Mouse (Mus musculus) neural tube, embryonic 12.5 days (tissue): ENCODE measurements around the gene Trex1. TPM values are rescaled to one million over a fixed set of nuclear protein-coding genes. Genes with fewer than 3 reads are reported as not detected.

ENCODE experiments used
- ATAC-seq: fragments of 200-750 bp; cut with Nextera tagmentation; 2 replicates; pipeline ENCODE4 v1.8.0; 2017; ENCODE audit warnings: low read depth, mild to moderate bottlenecking, moderate TSS enrichment, moderate library complexity; ENCODE audit not compliant: low FRiP score
- H3K27ac ChIP-seq: fragments of 300-500 bp; sonication (generic); 2 replicates; pipeline ENCODE4 v1.5.1; 2016
- H3K27me3 ChIP-seq: fragments of 300-500 bp; sonication (generic); replicated peaks from 2 replicates; pipeline ENCODE4 v1.6.1; 2016; ENCODE audit warnings: mild to moderate bottlenecking
- H3K36me3 ChIP-seq: fragments of 300-500 bp; sonication (generic); 2 replicates; pipeline ENCODE4 v1.6.1; 2016; ENCODE audit warnings: mild to moderate bottlenecking
- H3K4me1 ChIP-seq: fragments of 300-500 bp; sonication (generic); 2 replicates; pipeline ENCODE4 v1.6.1; 2016
- H3K4me2 ChIP-seq: fragments of 300-500 bp; sonication (generic); replicated peaks from 2 replicates; pipeline ENCODE4 v1.6.1; 2016; ENCODE audit warnings: mild to moderate bottlenecking
- H3K4me3 ChIP-seq: fragments of 300-500 bp; sonication (generic); 2 replicates; pipeline ENCODE4 v1.5.1; 2016
- H3K9ac ChIP-seq: fragments of 300-500 bp; sonication (generic); 2 replicates; pipeline ENCODE4 v1.6.1; 2016; ENCODE audit warnings: mild to moderate bottlenecking
- H3K9me3 ChIP-seq: fragments of 300-500 bp; sonication (generic); 2 replicates; pipeline ENCODE4 v1.6.1; 2016; ENCODE audit warnings: mild to moderate bottlenecking
- WGBS: fragments of 180-500 bp; shearing (Covaris S2); methylation state at CpG from one replicate; pipeline ENCODE4 v1.1.7; 2016; 5-methylcytosine and 5-hydroxymethylcytosine counted together
- polyA plus RNA-seq: library from polyadenylated mRNA; unstranded; fragments of >200 nt; fragmentation: Nextera tagmentation; extraction: Ambion mirVana; gene quantifications from 2 replicates; pipeline ENCODE4 v1.2.1, GENCODE M21; 2016

Trex1 gene
- polyA plus RNA-seq, 1 experiment from 2014 or later, result 8.9 TPM

- no peak for ATAC-seq
- H3K4me2 ChIP-seq, result no peak overlapping the region
- peaks cover 22% of the 10 kb centered on the region; the same call in 1 of the 2 replicates for H3K36me3 ChIP-seq
- no peak overlapping the region for H3K9ac ChIP-seq
- 82% methylated on average over 3 of the region's 3 CpGs for WGBS
- no peaks in the 10 kb centered on the region for H3K9me3 ChIP-seq
- H3K27ac ChIP-seq, result no peak overlapping the region
- H3K27me3 ChIP-seq, result no peaks in the 10 kb centered on the region
- no peak overlapping the region for H3K4me3 ChIP-seq
- H3K4me1 ChIP-seq, result no peaks in the 10 kb centered on the region
These were observed 31.1 kb downstream of the Trex1 start for GRCm38 (mm10) chr9:109028421-109028820.

- no peak overlapping the region for H3K27ac ChIP-seq
- ATAC-seq, result no peak
- no peaks in the 10 kb centered on the region for H3K4me1 ChIP-seq
- no peak overlapping the region for H3K4me3 ChIP-seq
- H3K9me3 ChIP-seq, result no peaks in the 10 kb centered on the region
- no peak overlapping the region for H3K4me2 ChIP-seq
- 82% methylated on average over 8 of the region's 8 CpGs for WGBS
- no peak overlapping the region for H3K9ac ChIP-seq
- peaks cover 23% of the 10 kb centered on the region; the same call in 1 of the 2 replicates for H3K36me3 ChIP-seq
- no peaks in the 10 kb centered on the region for H3K27me3 ChIP-seq
These were observed 32.0 kb downstream of the Trex1 start for GRCm38 (mm10) chr9:109027521-109027920.

GRCm38 (mm10) chr9:109022866-109023685, 36.5 kb downstream of the Trex1 start:
- ATAC-seq, result no peak
- Histone ChIP-seq H3K27ac (no peak overlapping the region), H3K4me1 (no peaks in the 10 kb centered on the region), H3K9me3 (no peaks in the 10 kb centered on the region), H3K27me3 (no peaks in the 10 kb centered on the region), H3K4me3 (no peak overlapping the region), H3K9ac (no peak overlapping the region), H3K4me2 (no peak overlapping the region), H3K36me3 (peaks cover 16% of the 10 kb centered on the region; the same call in 1 of the 2 replicates)
- 93% methylated on average over 17 of the region's 17 CpGs for WGBS

GRCm38 (mm10) chr9:109021428-109021827, 38.1 kb downstream of the Trex1 start:
- Histone ChIP-seq H3K4me3 (no peak overlapping the region), H3K4me1 (no peaks in the 10 kb centered on the region), H3K9ac (no peak overlapping the region), H3K4me2 (no peak overlapping the region), H3K27ac (no peak overlapping the region), H3K27me3 (no peaks in the 10 kb centered on the region), H3K9me3 (no peaks in the 10 kb centered on the region), H3K36me3 (peaks cover 13% of the 10 kb centered on the region; the same call in 1 of the 2 replicates)
- 82% methylated on average over 4 of the region's 4 CpGs for WGBS
- ATAC-seq, result no peak

GRCm38 (mm10) chr9:109016973-109017604, 42.4 kb downstream of the Trex1 start:
- no peak for ATAC-seq
- 71% methylated on average over 11 of the region's 11 CpGs for WGBS

GRCm38 (mm10) chr9:109015397-109015796, 44.1 kb downstream of the Trex1 start:
- Histone ChIP-seq H3K27me3 (no peaks in the 10 kb centered on the region), H3K36me3 (peaks cover 10% of the 10 kb centered on the region; the same call in 1 of the 2 replicates), H3K4me3 (no peak overlapping the region), H3K4me1 (no peaks in the 10 kb centered on the region), H3K9ac (no peak overlapping the region), H3K27ac (no peak overlapping the region), H3K4me2 (no peak overlapping the region), H3K9me3 (no peaks in the 10 kb centered on the region)
- no peak for ATAC-seq
- WGBS, result 71% methylated on average over 8 of the region's 8 CpGs

More at GRCm38 (mm10) chr9:109016973-109017604, 42.4 kb downstream of the Trex1 start:
- Histone ChIP-seq H3K27me3 (no peaks in the 10 kb centered on the region), H3K27ac (no peak overlapping the region), H3K9ac (no peak overlapping the region), H3K4me3 (no peak overlapping the region), H3K9me3 (no peaks in the 10 kb centered on the region), H3K4me1 (no peaks in the 10 kb centered on the region), H3K4me2 (no peak overlapping the region), H3K36me3 (peaks cover 3% of the 10 kb centered on the region; the same call in 1 of the 2 replicates)

GRCm38 (mm10) chr9:109010316-109010690, 49.2 kb downstream of the Trex1 start:
- 85% methylated on average over 14 of the region's 14 CpGs for WGBS
- Histone ChIP-seq H3K4me1 (no peaks in the 10 kb centered on the region), H3K9ac (no peak overlapping the region), H3K9me3 (no peaks in the 10 kb centered on the region), H3K27ac (no peak overlapping the region), H3K27me3 (no peaks in the 10 kb centered on the region), H3K4me3 (no peak overlapping the region), H3K4me2 (no peak overlapping the region), H3K36me3 (peaks cover 11% of the 10 kb centered on the region; the same call in 1 of the 2 replicates)
- ATAC-seq, result no peak

GRCm38 (mm10) chr9:109009636-109010315, 49.8 kb downstream of the Trex1 start:
- no peak overlapping the region for H3K9ac ChIP-seq
- H3K4me2 ChIP-seq, result no peak overlapping the region
- ATAC-seq, result no peak
- H3K4me1 ChIP-seq, result no peaks in the 10 kb centered on the region
- H3K9me3 ChIP-seq, result no peaks in the 10 kb centered on the region
- peaks cover 11% of the 10 kb centered on the region; the same call in 1 of the 2 replicates for H3K36me3 ChIP-seq
- H3K4me3 ChIP-seq, result no peak overlapping the region
- no peaks in the 10 kb centered on the region for H3K27me3 ChIP-seq
- 58% methylated on average over 17 of the region's 17 CpGs for WGBS
- no peak overlapping the region for H3K27ac ChIP-seq

- Histone ChIP-seq H3K27ac (no peak overlapping the region), H3K9ac (no peak overlapping the region), H3K36me3 (peaks cover 11% of the 10 kb centered on the region; the same call in 1 of the 2 replicates), H3K27me3 (no peaks in the 10 kb centered on the region), H3K9me3 (no peaks in the 10 kb centered on the region), H3K4me2 (no peak overlapping the region), H3K4me1 (no peaks in the 10 kb centered on the region), H3K4me3 (no peak overlapping the region)
- ATAC-seq, result no peak
- 73% methylated on average over 10 of the region's 10 CpGs for WGBS
These were observed 50.4 kb downstream of the Trex1 start for GRCm38 (mm10) chr9:109008994-109009635.

GRCm38 (mm10) chr9:109008081-109008480, 51.5 kb downstream of the Trex1 start:
- Histone ChIP-seq H3K9ac (no peak overlapping the region), H3K27ac (no peak overlapping the region), H3K4me2 (no peak overlapping the region), H3K9me3 (no peaks in the 10 kb centered on the region), H3K27me3 (no peaks in the 10 kb centered on the region), H3K4me1 (no peaks in the 10 kb centered on the region), H3K4me3 (no peak overlapping the region), H3K36me3 (peaks cover 11% of the 10 kb centered on the region; the same call in 1 of the 2 replicates)
- no peak for ATAC-seq
- whole genome bisulfite sequencing, result 83% methylated on average over 9 of the region's 9 CpGs
